Mouse (Mus musculus) right cerebral cortex, postnatal 4 days (tissue): ENCODE measurements around the gene Trim38.

Experiments used
- DNase-seq: peaks from one replicate; pipeline ENCODE4 v3.0.0-alpha.2; 2022

The Trim38 gene

GRCm38 (mm10) chr13:23839308-23839707, 69.6 kb downstream of the Trim38 start, which contains the start of gene Slc17a3:
Slc17a3 (plus strand) TSS chr13:23839434.
- DNase-seq: no peak
